Mouse (Mus musculus): Measurements from ENCODE around the gene Crlf3. TPM values are rescaled to one million over a fixed set of nuclear protein-coding genes. Genes with fewer than 3 reads are reported as not detected.

Crlf3 gene
- polyA plus RNA-seq, 1 experiment = 47.8 TPM

DNA sequence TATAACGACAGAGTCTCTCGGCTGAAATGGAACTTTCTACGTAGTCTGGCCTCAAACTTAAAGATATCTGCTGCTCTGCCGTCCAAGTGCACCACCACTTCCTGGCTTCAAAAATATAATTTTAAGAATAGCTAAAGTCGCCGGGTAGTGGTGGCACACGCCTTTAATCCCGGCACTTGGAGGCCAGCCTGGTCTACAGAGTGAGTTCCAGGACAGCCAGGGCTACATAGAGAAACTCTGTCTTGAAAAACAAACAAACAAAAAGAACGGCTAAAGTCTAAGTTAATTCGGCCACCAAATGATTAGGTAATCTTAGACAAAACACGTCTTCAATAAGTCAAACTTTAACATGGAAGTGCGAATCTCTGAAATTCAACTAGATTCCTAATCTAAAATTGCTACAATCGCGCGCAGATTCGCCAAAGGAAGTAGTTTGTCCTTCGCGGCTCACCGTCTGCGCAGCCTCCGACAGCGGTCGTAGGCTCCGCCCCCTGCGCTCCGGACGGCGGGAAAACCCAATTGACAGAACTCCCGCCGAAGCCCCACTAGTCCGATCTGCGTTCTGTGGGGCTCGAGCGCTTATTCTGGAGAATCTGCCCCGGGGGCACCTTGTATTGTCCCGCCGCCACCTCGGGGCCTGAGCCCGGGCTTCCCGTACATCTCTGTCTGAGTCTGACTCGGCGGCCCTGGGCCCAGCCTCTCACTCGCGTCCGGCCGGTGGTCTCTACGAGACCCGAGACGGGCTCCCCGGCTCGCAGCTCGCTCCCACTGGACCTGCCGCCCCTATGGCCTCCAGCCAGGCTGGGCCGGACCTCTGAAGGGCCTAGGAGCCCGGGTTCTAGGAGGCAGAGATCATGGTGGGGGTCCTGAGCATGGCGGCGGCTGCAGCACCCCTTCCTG, 8.4 kb upstream of the Crlf3 start, which contains the start of gene Atad5:
Gene Atad5, plus strand, starts transcription at position 484 of the 900 bp plus-strand sequence.
- Histone ChIP-seq H3K4me3 (replicated peaks; ENCODE audit: control insufficient read depth, low read depth, low read length) (peak within 1 kb of the TSS; percentile 98), H3K27ac (ENCODE audit: control insufficient read depth, insufficient read depth, low read depth, low read length, poor library complexity) (peak within 1 kb of the TSS; percentile 71), H3K4me1 (ENCODE audit: control insufficient read depth, insufficient read depth, low read length) (peaks cover 2% of the 10 kb centered on the region; the same call in 1 of the 2 replicates)
- TF ChIP-seq CTCF (IDR thresholded peaks at IDR 0.05; ENCODE audit: control insufficient read depth, insufficient read depth, low read length) (0 out of 2 replicates have a peak, but pooled peaks have one; percentile 6), POLR2A (IDR thresholded peaks at IDR 0.05; ENCODE audit: borderline replicate concordance, control insufficient read depth, low read depth, low read length) (peak; percentile 54; the same call in 1 of the 2 replicates)
- 2% methylated on average over 57 of the region's 57 CpGs for WGBS

DNA sequence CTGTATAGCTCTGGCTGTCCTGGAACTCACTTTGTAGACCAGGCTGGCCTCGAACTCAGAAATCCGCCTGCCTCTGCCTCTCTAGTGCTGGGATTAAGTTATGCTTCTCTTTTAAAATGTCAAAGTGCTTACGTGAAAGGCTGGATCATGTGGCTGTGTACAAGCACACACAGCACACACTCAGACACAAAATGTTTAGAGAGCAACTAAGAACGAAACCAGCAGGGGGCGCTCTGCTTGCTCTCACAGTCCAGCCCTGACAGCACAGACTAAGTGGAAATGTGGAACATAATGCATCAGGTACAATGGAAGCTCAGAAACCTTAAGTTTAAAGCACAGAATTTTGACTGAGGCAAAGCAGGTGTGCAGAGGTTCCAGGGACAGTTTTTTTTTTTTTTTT, 6.1 kb upstream of the Crlf3 start:
- H3K4me1 ChIP-seq (ENCODE audit: control insufficient read depth, insufficient read depth, low read length) = peaks cover 2% of the 10 kb centered on the region; the same call in 1 of the 2 replicates
- H3K27ac ChIP-seq (ENCODE audit: control insufficient read depth, insufficient read depth, low read depth, low read length, poor library complexity) = no peak overlapping the region
- 10% methylated on average over 5 of the region's 5 CpGs for WGBS
- TF ChIP-seq POLR2A (IDR thresholded peaks at IDR 0.05; ENCODE audit: borderline replicate concordance, control insufficient read depth, low read depth, low read length) = no peak
- TF ChIP-seq CTCF (IDR thresholded peaks at IDR 0.05; ENCODE audit: control insufficient read depth, insufficient read depth, low read length) = peak; percentile 96
- H3K4me3 ChIP-seq (replicated peaks; ENCODE audit: control insufficient read depth, low read depth, low read length) = no peak overlapping the region

- no peak for TF ChIP-seq CTCF (IDR thresholded peaks at IDR 0.05; ENCODE audit: control insufficient read depth, insufficient read depth, low read length)
- TF ChIP-seq POLR2A (IDR thresholded peaks at IDR 0.05; ENCODE audit: borderline replicate concordance, control insufficient read depth, low read depth, low read length) = no peak
- no peak overlapping the region for H3K4me3 ChIP-seq (replicated peaks; ENCODE audit: control insufficient read depth, low read depth, low read length)
- peak overlapping the region; percentile 77 for H3K27ac ChIP-seq (ENCODE audit: control insufficient read depth, insufficient read depth, low read depth, low read length, poor library complexity)
- 43% methylated on average over 6 of the region's 6 CpGs for WGBS
- H3K4me1 ChIP-seq (ENCODE audit: control insufficient read depth, insufficient read depth, low read length) = peaks cover 2% of the 10 kb centered on the region; the same call in 1 of the 2 replicates
Observed at GRCm38 (mm10) chr11:80085356-80086055, 4.7 kb upstream of the Crlf3 start.

GRCm38 (mm10) chr11:80081786-80082319, 1.1 kb upstream of the Crlf3 start:
- peaks cover 3% of the 10 kb centered on the region; the same call in 1 of the 2 replicates for H3K4me1 ChIP-seq (ENCODE audit: control insufficient read depth, insufficient read depth, low read length)
- no peak overlapping the region for H3K4me3 ChIP-seq (replicated peaks; ENCODE audit: control insufficient read depth, low read depth, low read length)
- TF ChIP-seq CTCF (IDR thresholded peaks at IDR 0.05; ENCODE audit: control insufficient read depth, insufficient read depth, low read length) (no peak), POLR2A (IDR thresholded peaks at IDR 0.05; ENCODE audit: borderline replicate concordance, control insufficient read depth, low read depth, low read length) (no peak)
- WGBS = 28% methylated on average over 7 of the region's 7 CpGs
- peak overlapping the region; percentile 97; the same call in 1 of the 2 replicates for H3K27ac ChIP-seq (ENCODE audit: control insufficient read depth, insufficient read depth, low read depth, low read length, poor library complexity)

GRCm38 (mm10) chr11:80080381-80080825, 388 bp downstream of the Crlf3 start:
- WGBS = under 1% methylated on average over 32 of the region's 32 CpGs
- Histone ChIP-seq H3K4me1 (ENCODE audit: control insufficient read depth, insufficient read depth, low read length) (peaks cover 1% of the 10 kb centered on the region; the same call in 1 of the 2 replicates), H3K4me3 (replicated peaks; ENCODE audit: control insufficient read depth, low read depth, low read length) (peak overlapping the region; percentile 94), H3K27ac (ENCODE audit: control insufficient read depth, insufficient read depth, low read depth, low read length, poor library complexity) (peak overlapping the region; percentile 97)
- TF ChIP-seq POLR2A (IDR thresholded peaks at IDR 0.05; ENCODE audit: borderline replicate concordance, control insufficient read depth, low read depth, low read length) (no peak), CTCF (IDR thresholded peaks at IDR 0.05; ENCODE audit: control insufficient read depth, insufficient read depth, low read length) (no peak)

DNA sequence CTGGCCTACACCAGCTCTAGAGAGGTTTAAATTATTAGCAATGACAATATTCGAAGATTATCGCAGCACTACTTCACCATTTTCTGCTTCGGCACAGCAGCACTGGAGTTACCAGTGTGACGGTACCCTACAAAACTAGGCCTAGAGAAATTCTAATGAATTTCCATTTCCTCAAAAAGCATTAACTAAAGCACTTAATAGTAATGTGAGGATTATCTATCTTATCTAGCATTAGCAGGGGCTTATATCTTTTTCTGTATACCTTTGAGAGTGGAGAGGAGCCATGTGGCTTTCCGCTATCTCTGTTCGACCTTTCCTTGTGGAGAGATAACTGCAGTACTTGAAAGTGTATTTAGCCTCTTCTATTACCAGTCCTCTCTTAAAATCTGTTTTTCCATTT, 1.0 kb downstream of the Crlf3 start:
- TF ChIP-seq POLR2A (IDR thresholded peaks at IDR 0.05; ENCODE audit: borderline replicate concordance, control insufficient read depth, low read depth, low read length) (no peak), CTCF (IDR thresholded peaks at IDR 0.05; ENCODE audit: control insufficient read depth, insufficient read depth, low read length) (no peak)
- peaks cover 1% of the 10 kb centered on the region; the same call in 1 of the 2 replicates for H3K4me1 ChIP-seq (ENCODE audit: control insufficient read depth, insufficient read depth, low read length)
- H3K27ac ChIP-seq (ENCODE audit: control insufficient read depth, insufficient read depth, low read depth, low read length, poor library complexity) = no peak overlapping the region
- 2% methylated on average over 6 of the region's 6 CpGs for WGBS
- H3K4me3 ChIP-seq (replicated peaks; ENCODE audit: control insufficient read depth, low read depth, low read length) = peak overlapping the region; percentile 94

- TF ChIP-seq CTCF (IDR thresholded peaks at IDR 0.05; ENCODE audit: control insufficient read depth, insufficient read depth, low read length) = no peak
- Histone ChIP-seq H3K4me1 (ENCODE audit: control insufficient read depth, insufficient read depth, low read length) (peaks cover 2% of the 10 kb centered on the region; the same call in 1 of the 2 replicates), H3K27ac (ENCODE audit: control insufficient read depth, insufficient read depth, low read depth, low read length, poor library complexity) (peak overlapping the region; percentile 4; the same call in 1 of the 2 replicates), H3K4me3 (replicated peaks; ENCODE audit: control insufficient read depth, low read depth, low read length) (peak overlapping the region; percentile 49)
- 6% methylated on average over 1 of the region's 1 CpGs for WGBS
Observed at GRCm38 (mm10) chr11:80078831-80079230, 2.0 kb downstream of the Crlf3 start.

Data from bone marrow, adult 2 months (tissue).